Mouse (Mus musculus) hindbrain, embryonic 14.5 days (tissue): ENCODE data around the gene Ttc21a. TPM values are rescaled to one million over a fixed set of nuclear protein-coding genes. Genes with fewer than 3 reads are reported as not detected.

ENCODE experiments used
- ATAC-seq: fragments of 200-750 bp; cut with Nextera tagmentation; 2 replicates; pipeline ENCODE4 v1.8.0; 2017; ENCODE audit warnings: moderate number of reproducible peaks, mild to moderate bottlenecking, moderate TSS enrichment, moderate library complexity; ENCODE audit not compliant: low FRiP score
- DNase-seq: peaks from one replicate; pipeline ENCODE4 v3.0.0-alpha.2; 2015; ENCODE audit warnings: low spot score
- H3K27ac ChIP-seq: fragments of 300-500 bp; sonication (generic); 2 replicates; pipeline ENCODE4 v1.5.1; 2014; ENCODE audit warnings: mild to moderate bottlenecking, moderate library complexity
- H3K27me3 ChIP-seq: fragments of 300-500 bp; sonication (generic); 2 replicates; pipeline ENCODE4 v1.6.1; 2014; ENCODE audit warnings: mild to moderate bottlenecking, low read length, mixed read lengths; ENCODE audit not compliant: control insufficient read depth, insufficient read depth
- H3K36me3 ChIP-seq: fragments of 300-500 bp; sonication (generic); replicated peaks from 2 replicates; pipeline ENCODE4 v1.6.1; 2014; ENCODE audit not compliant: control insufficient read depth, insufficient read depth
- H3K4me1 ChIP-seq: fragments of 300-500 bp; sonication (generic); replicated peaks from 2 replicates; pipeline ENCODE4 v1.6.1; 2014; ENCODE audit warnings: antibody characterized with exemption, low read length, mixed read lengths; ENCODE audit not compliant: control insufficient read depth, insufficient read depth
- H3K4me2 ChIP-seq: fragments of 300-500 bp; sonication (generic); replicated peaks from 2 replicates; pipeline ENCODE4 v1.6.1; 2014; ENCODE audit warnings: mild to moderate bottlenecking, moderate library complexity
- H3K4me3 ChIP-seq: fragments of 300-500 bp; sonication (generic); replicated peaks from 2 replicates; pipeline ENCODE4 v1.5.1; 2014; ENCODE audit warnings: mild to moderate bottlenecking, low read length
- H3K9ac ChIP-seq: fragments of 300-500 bp; sonication (generic); 2 replicates; pipeline ENCODE4 v1.6.1; 2014
- H3K9me3 ChIP-seq: fragments of 300-500 bp; sonication (generic); 2 replicates; pipeline ENCODE4 v1.6.1; 2016; ENCODE audit warnings: low read length; ENCODE audit not compliant: control insufficient read depth
- WGBS: fragments of 180-500 bp; shearing (Covaris S2); extraction: QIAGEN DNeasy Blood & Tissue Kit; methylation state at CpG from one replicate; pipeline ENCODE4 v1.1.7; 2014; 5-methylcytosine and 5-hydroxymethylcytosine counted together
- polyA plus RNA-seq: library from polyadenylated mRNA; unstranded; fragments of >200 nt; fragmentation: Nextera tagmentation; extraction: Ambion mirVana; gene quantifications from 2 replicates; pipeline ENCODE4 v1.2.1, GENCODE M21; 2014

The Ttc21a gene
- polyA plus RNA-seq, 1 experiment from 2014 or later = 1.2 TPM

GRCm38 (mm10) chr9:119932358-119932757 lies 5.0 kb upstream of the Ttc21a start:
- Histone ChIP-seq H3K36me3 (peaks cover 46% of the 10 kb centered on the region), H3K4me2 (no peak overlapping the region), H3K27me3 (no peaks in the 10 kb centered on the region), H3K9me3 (no peaks in the 10 kb centered on the region), H3K27ac (no peak overlapping the region), H3K4me3 (no peak overlapping the region), H3K9ac (no peak overlapping the region), H3K4me1 (peaks cover 9% of the 10 kb centered on the region; the same call in 1 of the 2 replicates)
- ATAC-seq (no peak), DNase-seq (no peak)
- 90% methylated on average over 12 of the region's 12 CpGs for WGBS

GRCm38 (mm10) chr9:119933675-119934074 lies 3.7 kb upstream of the Ttc21a start:
- Histone ChIP-seq H3K36me3 (peaks cover 33% of the 10 kb centered on the region), H3K27ac (no peak overlapping the region), H3K4me3 (no peak overlapping the region), H3K4me1 (peaks cover 9% of the 10 kb centered on the region; the same call in 1 of the 2 replicates), H3K9ac (no peak overlapping the region), H3K9me3 (no peaks in the 10 kb centered on the region), H3K4me2 (no peak overlapping the region), H3K27me3 (no peaks in the 10 kb centered on the region)
- WGBS = 93% methylated on average over 6 of the region's 6 CpGs
- no peak for ATAC-seq
- DNase-seq = no peak

DNA sequence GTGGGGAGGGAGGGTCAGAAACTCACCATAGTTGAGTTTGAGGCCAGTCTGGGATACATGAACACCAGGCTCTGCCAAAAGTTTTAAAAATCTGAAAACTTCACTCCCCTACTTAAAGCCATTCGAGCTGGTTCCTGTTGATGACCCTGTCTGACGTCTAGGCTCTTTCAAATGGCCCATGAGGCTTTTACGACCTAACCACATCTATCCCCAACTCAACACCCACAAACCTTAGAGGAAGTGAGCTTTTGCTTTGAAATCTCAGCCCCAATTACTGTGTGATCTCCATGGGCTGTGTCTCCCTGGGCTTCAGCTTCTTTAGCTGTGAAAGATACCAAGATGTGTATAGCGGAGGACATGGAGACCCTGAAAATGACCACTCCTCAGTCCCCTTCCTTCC lies 1.1 kb downstream of the Ttc21a start:
- Histone ChIP-seq H3K9me3 (no peaks in the 10 kb centered on the region), H3K9ac (no peak overlapping the region), H3K4me2 (no peak overlapping the region), H3K4me3 (no peak overlapping the region), H3K4me1 (peaks cover 9% of the 10 kb centered on the region; the same call in 1 of the 2 replicates), H3K27ac (no peak overlapping the region), H3K27me3 (no peaks in the 10 kb centered on the region), H3K36me3 (no peaks in the 10 kb centered on the region)
- ATAC-seq (no peak), DNase-seq (no peak)
- WGBS = 92% methylated on average over 4 of the region's 4 CpGs

DNA sequence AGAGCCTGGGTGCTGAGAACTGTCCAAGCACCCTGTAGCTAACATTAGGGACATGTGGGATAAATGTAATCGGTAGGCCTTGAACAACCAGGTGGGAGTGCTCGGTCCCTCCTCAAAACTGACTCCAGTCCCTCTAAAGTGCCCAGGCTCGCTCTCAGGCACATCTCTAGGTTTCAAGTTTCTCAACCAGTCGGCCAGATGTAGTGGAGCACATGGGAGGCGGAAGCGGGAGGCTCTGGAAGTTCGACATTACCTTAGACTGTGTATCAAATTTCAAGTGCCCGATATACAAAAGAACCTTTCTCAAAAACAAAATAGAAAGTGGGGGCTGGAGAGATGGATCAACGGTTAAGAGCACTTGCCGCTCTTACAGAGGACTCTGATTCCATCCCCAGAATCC lies 2.2 kb downstream of the Ttc21a start:
- no peaks in the 10 kb centered on the region for H3K9me3 ChIP-seq
- peaks cover 9% of the 10 kb centered on the region; the same call in 1 of the 2 replicates for H3K4me1 ChIP-seq
- H3K9ac ChIP-seq = no peak overlapping the region
- ATAC-seq (no peak), DNase-seq (no peak)
- H3K36me3 ChIP-seq = no peaks in the 10 kb centered on the region
- no peak overlapping the region for H3K27ac ChIP-seq
- H3K4me3 ChIP-seq = no peak overlapping the region
- H3K4me2 ChIP-seq = no peak overlapping the region
- no peaks in the 10 kb centered on the region for H3K27me3 ChIP-seq
- 80% methylated on average over 10 of the region's 10 CpGs for WGBS

- Histone ChIP-seq H3K4me2 (no peak overlapping the region), H3K9me3 (no peaks in the 10 kb centered on the region), H3K4me1 (peaks cover 7% of the 10 kb centered on the region; the same call in 1 of the 2 replicates), H3K27ac (no peak overlapping the region), H3K4me3 (no peak overlapping the region), H3K9ac (no peak overlapping the region), H3K27me3 (no peaks in the 10 kb centered on the region), H3K36me3 (no peaks in the 10 kb centered on the region)
- ATAC-seq (no peak), DNase-seq (no peak)
- 87% methylated on average over 5 of the region's 5 CpGs for WGBS
Measured at GRCm38 (mm10) chr9:119941407-119941806, 4.0 kb downstream of the Ttc21a start.

- WGBS = 81% methylated on average over 14 of the region's 14 CpGs
- Histone ChIP-seq H3K4me3 (no peak overlapping the region), H3K9ac (no peak overlapping the region), H3K36me3 (no peaks in the 10 kb centered on the region), H3K9me3 (no peaks in the 10 kb centered on the region), H3K4me2 (no peak overlapping the region), H3K27me3 (no peaks in the 10 kb centered on the region), H3K27ac (no peak overlapping the region), H3K4me1 (peaks cover 3% of the 10 kb centered on the region; the same call in 1 of the 2 replicates)
- ATAC-seq = no peak
- no peak for DNase-seq
Measured at GRCm38 (mm10) chr9:119941861-119942260, 4.5 kb downstream of the Ttc21a start.

- DNase-seq (no peak), ATAC-seq (no peak)
- no peak overlapping the region for H3K9ac ChIP-seq
- H3K4me3 ChIP-seq = no peak overlapping the region
- no peaks in the 10 kb centered on the region for H3K36me3 ChIP-seq
- 64% methylated on average over 1 of the region's 1 CpGs for WGBS
- H3K9me3 ChIP-seq = no peaks in the 10 kb centered on the region
- no peak overlapping the region for H3K27ac ChIP-seq
- no peak overlapping the region for H3K4me2 ChIP-seq
- H3K27me3 ChIP-seq = no peaks in the 10 kb centered on the region
- no peaks in the 10 kb centered on the region for H3K4me1 ChIP-seq
Measured at GRCm38 (mm10) chr9:119943326-119943725, 5.9 kb downstream of the Ttc21a start.

GRCm38 (mm10) chr9:119945173-119945900 lies 7.9 kb downstream of the Ttc21a start:
- Histone ChIP-seq H3K9ac (no peak overlapping the region), H3K4me2 (no peak overlapping the region), H3K27me3 (no peaks in the 10 kb centered on the region), H3K9me3 (no peaks in the 10 kb centered on the region), H3K4me3 (no peak overlapping the region), H3K36me3 (no peaks in the 10 kb centered on the region), H3K27ac (no peak overlapping the region), H3K4me1 (no peaks in the 10 kb centered on the region)
- ATAC-seq = no peak
- DNase-seq = no peak
- WGBS = 74% methylated on average over 12 of the region's 12 CpGs

GRCm38 (mm10) chr9:119948804-119949203 lies 11.4 kb downstream of the Ttc21a start:
- Histone ChIP-seq H3K27me3 (no peaks in the 10 kb centered on the region), H3K9me3 (no peaks in the 10 kb centered on the region), H3K4me2 (no peak overlapping the region), H3K9ac (no peak overlapping the region), H3K4me1 (no peaks in the 10 kb centered on the region), H3K36me3 (no peaks in the 10 kb centered on the region), H3K4me3 (no peak overlapping the region), H3K27ac (no peak overlapping the region)
- DNase-seq = no peak
- WGBS = 54% methylated on average over 3 of the region's 3 CpGs
- ATAC-seq = no peak
